ENCODE assay signal across 8 mouse cellular contexts in genomic region chr1:58794705-58795104, GRCm38 (mm10). TPM values are rescaled to one million over a fixed set of nuclear protein-coding genes. Genes with fewer than 3 reads are reported as not detected.
DNase-seq lines count a peak whose midpoint lies in the region; ATAC-seq and TF ChIP-seq lines count a peak whose summit lies in the region.

No protein-coding gene starts in this region.

- intact Hi-C loops in heart, adult 2 months (cut with DNase I): loop anchor here (5.0 kb wide), 1 partner anchor 38 kb away; no protein-coding TSS in a partner anchor
- intact Hi-C loops in heart, postnatal 36 days (cut with DNase I): no loop called here

- peaks cover 5% of the 10 kb centered on the region for H3K4me1 ChIP-seq in heart, adult 2 months (ENCODE audit: control insufficient read depth, insufficient read depth, low read length)
- peaks cover 9% of the 10 kb centered on the region for H3K4me1 ChIP-seq in lung, embryonic 16.5 days (replicated peaks; ENCODE audit: control insufficient read depth, insufficient read depth, low read length)
- H3K4me1 ChIP-seq in intestine, embryonic 15.5 days (replicated peaks): no peaks in the 10 kb centered on the region
- peaks cover 8% of the 10 kb centered on the region; the same call in 1 of the 2 replicates for H3K4me1 ChIP-seq in small intestine, adult 2 months (ENCODE audit: control insufficient read depth, insufficient read depth, insufficient read length, low read length)

- H3K9ac ChIP-seq in heart, adult 2 months (ENCODE audit: low read depth, low read length): peak overlapping the region; percentile 93; the same call in 1 of the 2 replicates
- H3K9ac ChIP-seq in lung, embryonic 16.5 days (ENCODE audit: low read length): peak overlapping the region; percentile 84
- H3K9ac ChIP-seq in intestine, embryonic 15.5 days: no peak overlapping the region

- no peak overlapping the region for H3K4me3 ChIP-seq in heart, adult 2 months
- peak overlapping the region; percentile 81; the same call in 1 of the 2 replicates for H3K4me3 ChIP-seq in lung, embryonic 16.5 days (ENCODE audit: low read length)
- peak overlapping the region; percentile 74 for H3K4me3 ChIP-seq in intestine, embryonic 15.5 days (replicated peaks)
- no peak overlapping the region for H3K4me3 ChIP-seq in small intestine, adult 2 months (ENCODE audit: low read depth, low read length)
- H3K4me3 ChIP-seq in layer of hippocampus, adult 2 months: no peak overlapping the region

- peak; percentile 20; the same call in 1 of the 2 replicates for ATAC-seq in lung, embryonic 16.5 days (ENCODE audit: low read depth)
- no peak; the same call in 1 of the 2 replicates for ATAC-seq in intestine, embryonic 15.5 days

- H3K27me3 ChIP-seq in heart, adult 2 months (ENCODE audit: control insufficient read depth, insufficient read depth, low read length): no peaks in the 10 kb centered on the region
- no peaks in the 10 kb centered on the region for H3K27me3 ChIP-seq in lung, embryonic 16.5 days (ENCODE audit: control insufficient read depth, insufficient read depth, low read depth, low read length)
- no peaks in the 10 kb centered on the region for H3K27me3 ChIP-seq in intestine, embryonic 15.5 days (replicated peaks)
- H3K27me3 ChIP-seq in small intestine, adult 2 months (ENCODE audit: control insufficient read depth, insufficient read depth, low read length): no peaks in the 10 kb centered on the region

- TF ChIP-seq POLR2A in heart, adult 2 months (IDR thresholded peaks at IDR 0.05; ENCODE audit: insufficient read depth, low read depth, low read length): no peak
- no peak for TF ChIP-seq POLR2A in small intestine, adult 2 months (IDR thresholded peaks at IDR 0.05; ENCODE audit: low read depth, low read length)

- no peaks in the 10 kb centered on the region for H3K79me2 ChIP-seq in heart, adult 2 months (replicated peaks; ENCODE audit: control insufficient read depth, insufficient read depth, low read length)

- H3K36me3 ChIP-seq in heart, adult 2 months (ENCODE audit: control insufficient read depth, insufficient read depth, low read length): no peaks in the 10 kb centered on the region; the same call in 1 of the 2 replicates
- peaks cover 5% of the 10 kb centered on the region; the same call in 1 of the 2 replicates for H3K36me3 ChIP-seq in lung, embryonic 16.5 days (ENCODE audit: control insufficient read depth, insufficient read depth, low read length)
- H3K36me3 ChIP-seq in intestine, embryonic 15.5 days: 0 out of 2 replicates have a peak, but pooled peaks cover 4% of the 10 kb centered on the region
- H3K36me3 ChIP-seq in small intestine, adult 2 months (ENCODE audit: control insufficient read depth, insufficient read depth, low read length): peaks cover 3% of the 10 kb centered on the region

- no peak for TF ChIP-seq EP300 in heart, adult 2 months (IDR thresholded peaks at IDR 0.05; ENCODE audit: insufficient read depth, low read depth, low read length)

- H3K9me3 ChIP-seq in lung, embryonic 16.5 days (ENCODE audit: control insufficient read depth, low read length): 0 out of 2 replicates have a peak, but pooled peaks cover 3% of the 10 kb centered on the region
- H3K9me3 ChIP-seq in intestine, embryonic 15.5 days: no peaks in the 10 kb centered on the region

- WGBS in heart, adult 2 months: 52% methylated on average over 2 of the region's 2 CpGs
- 42% methylated on average over 2 of the region's 2 CpGs for WGBS in lung, embryonic 16.5 days
- WGBS in intestine, embryonic 15.5 days: 54% methylated on average over 2 of the region's 2 CpGs
- 44% methylated on average over 2 of the region's 2 CpGs for WGBS in small intestine, adult 2 months

- no peak for TF ChIP-seq CTCF in heart, adult 2 months (IDR thresholded peaks at IDR 0.05)
- TF ChIP-seq CTCF in small intestine, adult 2 months (IDR thresholded peaks at IDR 0.05; ENCODE audit: extremely low read depth, insufficient read length, insufficient replicate concordance, low read depth, low read length): no peak
- no peak for TF ChIP-seq CTCF in layer of hippocampus, adult 2 months (conservative IDR thresholded peaks at IDR 0.05)

- H3K27ac ChIP-seq in heart, adult 2 months: peak overlapping the region; percentile 57
- H3K27ac ChIP-seq in lung, embryonic 16.5 days (ENCODE audit: low read length): peak overlapping the region; percentile 96
- peak overlapping the region; percentile 97 for H3K27ac ChIP-seq in intestine, embryonic 15.5 days
- peak overlapping the region; percentile 96 for H3K27ac ChIP-seq in small intestine, adult 2 months (ENCODE audit: insufficient read depth, low read depth, low read length)
- H3K27ac ChIP-seq in layer of hippocampus, adult 2 months: no peak overlapping the region

- no peak for DNase-seq in heart, adult 2 months
- no peak for DNase-seq in heart, postnatal 36 days
- no peak for DNase-seq in lung, postnatal 10 days
- no peak for DNase-seq in layer of hippocampus, adult 2 months (ENCODE audit: low spot score in 2 of 2)
- DNase-seq in right cerebral cortex, postnatal 25 days: no peak

- peak overlapping the region; percentile 87 for H3K4me2 ChIP-seq in lung, embryonic 16.5 days (ENCODE audit: low read depth, low read length)
- H3K4me2 ChIP-seq in intestine, embryonic 15.5 days (replicated peaks): peak overlapping the region; percentile 73

RNA-seq across cellular contexts. Expression of gene Casp8, which starts 0.5 kb away (rescaled TPM):
- 1 to 10 TPM; 6.3 to 8.0 TPM for total RNA-seq in heart, adult 2 months (2021)
- polyA plus RNA-seq in heart, adult 2 months (2012; rRNA removed): 2.0 and 3.8 TPM in 2 replicates
- total RNA-seq in heart, postnatal 36 days (2021): 10 to 100 TPM in 1 of 2 experiments, 1 to 10 TPM in 1; 6.8 to 10.1 TPM
- 54.7 TPM in 2 replicates for polyA plus RNA-seq in lung, embryonic 16.5 days (2015; fragmentation: Nextera tagmentation; extraction: Ambion mirVana)
- polyA plus RNA-seq in intestine, embryonic 15.5 days (2015; fragmentation: Nextera tagmentation; extraction: Ambion mirVana): 51.6 and 52.8 TPM in 2 replicates
- 4.1 and 9.4 TPM in 2 replicates for polyA plus RNA-seq in small intestine, adult 2 months (2012; rRNA removed)
- total RNA-seq in layer of hippocampus, adult 2 months (2021): 1 to 10 TPM; 1.9 to 2.1 TPM

Comparison
In these comparisons a context has a peak if more than half of its experiments do, and no peak if none do; other contexts are left out.
1. H3K4me3 ChIP-seq: peak in lung, embryonic 16.5 days (single experiment) and intestine, embryonic 15.5 days (single experiment); none in heart, adult 2 months (single experiment), small intestine, adult 2 months (single experiment) and layer of hippocampus, adult 2 months (single experiment).